Mouse (Mus musculus) neural tube, embryonic 14.5 days (tissue): Measurements from ENCODE around the gene Prickle2. TPM values are rescaled to one million over a fixed set of nuclear protein-coding genes. Genes with fewer than 3 reads are reported as not detected.

Experiments used
- ATAC-seq: fragments of 200-750 bp; cut with Nextera tagmentation; 2 replicates; pipeline ENCODE4 v1.8.0; 2017; ENCODE audit warnings: low read depth, mild to moderate bottlenecking, moderate TSS enrichment, moderate library complexity
- H3K27ac ChIP-seq: fragments of 300-500 bp; sonication (generic); 2 replicates; pipeline ENCODE4 v1.5.1; 2014; ENCODE audit warnings: low read depth, mild to moderate bottlenecking, control low read depth, low read length, moderate library complexity, mixed read lengths
- H3K27me3 ChIP-seq: fragments of 300-500 bp; sonication (generic); 2 replicates; pipeline ENCODE4 v1.6.1; 2014; ENCODE audit warnings: low read length; ENCODE audit not compliant: control insufficient read depth, insufficient read depth
- H3K36me3 ChIP-seq: fragments of 300-500 bp; sonication (generic); 2 replicates; pipeline ENCODE4 v1.6.1; 2014; ENCODE audit warnings: low read length, mixed read lengths; ENCODE audit not compliant: control insufficient read depth, insufficient read depth
- H3K4me1 ChIP-seq: fragments of 300-500 bp; sonication (generic); 2 replicates; pipeline ENCODE4 v1.6.1; 2014; ENCODE audit warnings: low read length; ENCODE audit not compliant: control insufficient read depth, insufficient read depth
- H3K4me2 ChIP-seq: fragments of 300-500 bp; sonication (generic); 2 replicates; pipeline ENCODE4 v1.6.1; 2014; ENCODE audit warnings: mild to moderate bottlenecking, low read depth, low read length, control low read depth
- H3K4me3 ChIP-seq: fragments of 300-500 bp; sonication (generic); 2 replicates; pipeline ENCODE4 v1.5.1; 2014; ENCODE audit warnings: low read depth, low read length, control low read depth, mixed read lengths
- H3K9ac ChIP-seq: fragments of 300-500 bp; sonication (generic); replicated peaks from 2 replicates; pipeline ENCODE4 v1.6.1; 2014; ENCODE audit warnings: low read depth, mild to moderate bottlenecking, control low read depth, low read length, mixed read lengths
- H3K9me3 ChIP-seq: fragments of 300-500 bp; sonication (generic); 2 replicates; pipeline ENCODE4 v1.6.1; 2016; ENCODE audit warnings: low read length; ENCODE audit not compliant: control insufficient read depth
- WGBS: fragments of 180-500 bp; shearing (Covaris S2); extraction: QIAGEN DNeasy Blood & Tissue Kit; methylation state at CpG from one replicate; pipeline ENCODE4 v1.1.7; 2014; 5-methylcytosine and 5-hydroxymethylcytosine counted together
- polyA plus RNA-seq: library from polyadenylated mRNA; unstranded; fragments of >200 nt; fragmentation: Nextera tagmentation; extraction: Ambion mirVana; gene quantifications from 2 replicates; pipeline ENCODE4 v1.2.1, GENCODE M21; 2014

Gene Prickle2
- polyA plus RNA-seq, 1 experiment from 2014 or later = 25.5 TPM

- ATAC-seq = no peak
- Histone ChIP-seq H3K36me3 (no peaks in the 10 kb centered on the region), H3K27me3 (no peaks in the 10 kb centered on the region), H3K27ac (no peak overlapping the region), H3K4me3 (no peak overlapping the region), H3K4me1 (no peaks in the 10 kb centered on the region), H3K9me3 (no peaks in the 10 kb centered on the region), H3K4me2 (no peak overlapping the region), H3K9ac (no peak overlapping the region)
- WGBS = 77% methylated on average over 5 of the region's 5 CpGs
These were observed 18.6 kb downstream of the Prickle2 start for GRCm38 (mm10) chr6:92687317-92687716.

GRCm38 (mm10) chr6:92674394-92674925, 31.5 kb downstream of the Prickle2 start:
- Histone ChIP-seq H3K27ac (no peak overlapping the region), H3K9ac (no peak overlapping the region), H3K27me3 (no peaks in the 10 kb centered on the region), H3K4me2 (no peak overlapping the region), H3K9me3 (no peaks in the 10 kb centered on the region), H3K36me3 (no peaks in the 10 kb centered on the region), H3K4me3 (no peak overlapping the region), H3K4me1 (no peaks in the 10 kb centered on the region)
- 77% methylated on average over 8 of the region's 8 CpGs for WGBS
- no peak for ATAC-seq

- no peak overlapping the region for H3K4me3 ChIP-seq
- no peaks in the 10 kb centered on the region for H3K27me3 ChIP-seq
- no peak overlapping the region for H3K27ac ChIP-seq
- no peaks in the 10 kb centered on the region for H3K9me3 ChIP-seq
- H3K4me1 ChIP-seq = peaks cover 3% of the 10 kb centered on the region; the same call in 1 of the 2 replicates
- no peak for ATAC-seq
- no peak overlapping the region for H3K9ac ChIP-seq
- H3K36me3 ChIP-seq = no peaks in the 10 kb centered on the region
- no peak overlapping the region for H3K4me2 ChIP-seq
- 50% methylated on average over 5 of the region's 5 CpGs for WGBS
These were observed 35.3 kb downstream of the Prickle2 start for GRCm38 (mm10) chr6:92670518-92671147.

- no peaks in the 10 kb centered on the region for H3K36me3 ChIP-seq
- no peaks in the 10 kb centered on the region for H3K9me3 ChIP-seq
- no peak for ATAC-seq
- WGBS = 93% methylated on average over 3 of the region's 3 CpGs
- H3K4me3 ChIP-seq = no peak overlapping the region
- no peak overlapping the region for H3K9ac ChIP-seq
- H3K4me1 ChIP-seq = peaks cover 13% of the 10 kb centered on the region; the same call in 1 of the 2 replicates
- H3K4me2 ChIP-seq = no peak overlapping the region
- no peak overlapping the region for H3K27ac ChIP-seq
- no peaks in the 10 kb centered on the region for H3K27me3 ChIP-seq
These were observed 36.3 kb downstream of the Prickle2 start for GRCm38 (mm10) chr6:92669623-92670022.

- H3K4me1 ChIP-seq = peaks cover 15% of the 10 kb centered on the region; the same call in 1 of the 2 replicates
- no peaks in the 10 kb centered on the region for H3K27me3 ChIP-seq
- H3K36me3 ChIP-seq = no peaks in the 10 kb centered on the region
- no peak overlapping the region for H3K27ac ChIP-seq
- H3K4me3 ChIP-seq = no peak overlapping the region
- ATAC-seq = no peak
- no peak overlapping the region for H3K9ac ChIP-seq
- WGBS = 73% methylated on average over 3 of the region's 3 CpGs
- no peak overlapping the region for H3K4me2 ChIP-seq
- no peaks in the 10 kb centered on the region for H3K9me3 ChIP-seq
These were observed 38.4 kb downstream of the Prickle2 start for GRCm38 (mm10) chr6:92667544-92667943.

- no peak overlapping the region for H3K4me3 ChIP-seq
- H3K4me1 ChIP-seq = peaks cover 15% of the 10 kb centered on the region; the same call in 1 of the 2 replicates
- no peaks in the 10 kb centered on the region for H3K9me3 ChIP-seq
- no peak overlapping the region for H3K4me2 ChIP-seq
- no peak overlapping the region for H3K9ac ChIP-seq
- WGBS = 0% methylated on average over 1 of the region's 1 CpGs
- no peaks in the 10 kb centered on the region for H3K36me3 ChIP-seq
- no peak; the same call in 1 of the 2 replicates for ATAC-seq
- H3K27me3 ChIP-seq = no peaks in the 10 kb centered on the region
- peak overlapping the region; percentile 46 for H3K27ac ChIP-seq
These were observed 40.4 kb downstream of the Prickle2 start for GRCm38 (mm10) chr6:92665530-92665989.

- Histone ChIP-seq H3K4me3 (no peak overlapping the region), H3K9ac (no peak overlapping the region), H3K9me3 (no peaks in the 10 kb centered on the region), H3K4me2 (no peak overlapping the region), H3K36me3 (no peaks in the 10 kb centered on the region), H3K4me1 (peaks cover 15% of the 10 kb centered on the region; the same call in 1 of the 2 replicates), H3K27ac (no peak overlapping the region), H3K27me3 (no peaks in the 10 kb centered on the region)
- ATAC-seq = no peak
- 90% methylated on average over 3 of the region's 3 CpGs for WGBS
These were observed 42.1 kb downstream of the Prickle2 start for GRCm38 (mm10) chr6:92663885-92664284.

GRCm38 (mm10) chr6:92663433-92663832, 42.5 kb downstream of the Prickle2 start:
- Histone ChIP-seq H3K4me3 (no peak overlapping the region), H3K9ac (no peak overlapping the region), H3K9me3 (no peaks in the 10 kb centered on the region), H3K36me3 (no peaks in the 10 kb centered on the region), H3K27ac (peak overlapping the region; percentile 6; the same call in 1 of the 2 replicates), H3K4me1 (peaks cover 15% of the 10 kb centered on the region; the same call in 1 of the 2 replicates), H3K4me2 (no peak overlapping the region), H3K27me3 (no peaks in the 10 kb centered on the region)
- 36% methylated on average over 4 of the region's 4 CpGs for WGBS
- no peak for ATAC-seq

- Histone ChIP-seq H3K4me2 (no peak overlapping the region), H3K4me3 (no peak overlapping the region), H3K27ac (no peak overlapping the region), H3K36me3 (no peaks in the 10 kb centered on the region), H3K27me3 (no peaks in the 10 kb centered on the region), H3K9ac (no peak overlapping the region), H3K9me3 (no peaks in the 10 kb centered on the region), H3K4me1 (no peaks in the 10 kb centered on the region)
- 55% methylated on average over 1 of the region's 1 CpGs for WGBS
- no peak for ATAC-seq
These were observed 56.9 kb downstream of the Prickle2 start for GRCm38 (mm10) chr6:92649063-92649462.
